Mouse (Mus musculus): ENCODE measurements at regions not wholly inside any gene's neighbourhood (a gene's known extent, or its start where the extent isn't known, plus 50 kb on each side); places are given as distances from the start of the nearest gene placed in this dataset.

GRCm38 (mm10) chr15:6068371-6068770 lies 231.2 kb upstream of the Dab2 start:
- Histone ChIP-seq H3K9ac (ENCODE audit: low read depth, low read length) (no peak overlapping the region), H3K27me3 (ENCODE audit: control insufficient read depth, insufficient read depth, low read depth, low read length) (no peaks in the 10 kb centered on the region), H3K9me3 (replicated peaks; ENCODE audit: control insufficient read depth, low read length, poor library complexity, severe bottlenecking) (no peaks in the 10 kb centered on the region), H3K4me2 (ENCODE audit: low read length) (no peak overlapping the region), H3K27ac (ENCODE audit: low read length) (no peak overlapping the region), H3K36me3 (ENCODE audit: control insufficient read depth, insufficient read depth, low read length) (no peaks in the 10 kb centered on the region), H3K4me3 (ENCODE audit: low read depth, low read length) (no peak overlapping the region), H3K4me1 (ENCODE audit: control insufficient read depth, insufficient read depth, low read length) (no peaks in the 10 kb centered on the region)
- 94% methylated on average over 8 of the region's 8 CpGs for WGBS
- ATAC-seq: no peak

DNA sequence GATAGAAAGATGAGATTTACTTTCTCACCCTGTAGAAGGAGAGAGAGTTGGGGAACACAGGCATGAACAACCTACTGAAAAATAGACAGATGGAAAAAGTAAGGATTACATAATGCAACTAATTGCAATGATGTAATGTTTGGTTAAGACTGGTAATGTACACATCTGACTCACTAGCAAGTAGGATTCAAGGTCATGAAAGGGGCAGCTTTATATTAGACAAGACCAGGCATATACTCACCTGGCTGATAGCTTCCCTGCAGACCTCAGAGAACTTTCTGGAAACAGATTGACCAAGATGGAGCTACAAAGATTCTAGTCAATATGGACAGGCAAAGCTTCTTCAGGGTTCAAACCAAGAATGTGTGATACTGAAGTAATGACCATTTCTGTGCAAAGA lies 227.7 kb upstream of the Dab2 start:
- ATAC-seq: no peak

DNA sequence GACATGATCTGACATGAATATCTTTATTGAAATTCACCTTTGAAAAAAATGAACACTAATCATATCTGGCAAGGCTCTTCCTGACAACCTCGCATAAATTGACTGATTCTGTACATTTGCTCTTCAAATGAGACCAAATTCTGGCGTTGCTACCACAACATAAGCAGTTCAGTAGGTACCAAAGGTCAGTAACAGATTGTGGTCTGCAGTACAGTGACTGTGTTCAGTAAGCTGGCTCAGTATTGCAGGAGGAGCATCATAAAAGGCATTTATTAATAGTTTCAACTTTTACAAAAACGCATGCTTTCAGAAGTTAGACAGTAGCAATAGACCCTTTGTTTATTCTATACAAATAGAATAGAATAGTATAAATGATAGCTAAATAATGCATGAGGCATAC lies 226.7 kb upstream of the Dab2 start:
- H3K4me2 ChIP-seq (ENCODE audit: low read length): no peak overlapping the region
- H3K4me1 ChIP-seq (ENCODE audit: control insufficient read depth, insufficient read depth, low read length): no peaks in the 10 kb centered on the region
- H3K27me3 ChIP-seq (ENCODE audit: control insufficient read depth, insufficient read depth, low read depth, low read length): no peaks in the 10 kb centered on the region
- H3K36me3 ChIP-seq (ENCODE audit: control insufficient read depth, insufficient read depth, low read length): no peaks in the 10 kb centered on the region
- H3K4me3 ChIP-seq (ENCODE audit: low read depth, low read length): no peak overlapping the region
- 84% methylated on average over 3 of the region's 3 CpGs for WGBS
- no peak overlapping the region for H3K27ac ChIP-seq (ENCODE audit: low read length)
- no peak overlapping the region for H3K9ac ChIP-seq (ENCODE audit: low read depth, low read length)
- ATAC-seq: no peak
- H3K9me3 ChIP-seq (replicated peaks; ENCODE audit: control insufficient read depth, low read length, poor library complexity, severe bottlenecking): no peaks in the 10 kb centered on the region

More for the DNA sequence above, 227.7 kb upstream of the Dab2 start:
- Histone ChIP-seq H3K4me3 (ENCODE audit: low read depth, low read length) (no peak overlapping the region), H3K27me3 (ENCODE audit: control insufficient read depth, insufficient read depth, low read depth, low read length) (no peaks in the 10 kb centered on the region), H3K36me3 (ENCODE audit: control insufficient read depth, insufficient read depth, low read length) (no peaks in the 10 kb centered on the region), H3K9me3 (replicated peaks; ENCODE audit: control insufficient read depth, low read length, poor library complexity, severe bottlenecking) (no peaks in the 10 kb centered on the region), H3K4me1 (ENCODE audit: control insufficient read depth, insufficient read depth, low read length) (no peaks in the 10 kb centered on the region), H3K9ac (ENCODE audit: low read depth, low read length) (no peak overlapping the region), H3K27ac (ENCODE audit: low read length) (no peak overlapping the region), H3K4me2 (ENCODE audit: low read length) (no peak overlapping the region)

- no peak overlapping the region for H3K27ac ChIP-seq (ENCODE audit: low read length)
- H3K4me2 ChIP-seq (ENCODE audit: low read length): no peak overlapping the region
- no peaks in the 10 kb centered on the region for H3K9me3 ChIP-seq (replicated peaks; ENCODE audit: control insufficient read depth, low read length, poor library complexity, severe bottlenecking)
- no peaks in the 10 kb centered on the region for H3K27me3 ChIP-seq (ENCODE audit: control insufficient read depth, insufficient read depth, low read depth, low read length)
- H3K36me3 ChIP-seq (ENCODE audit: control insufficient read depth, insufficient read depth, low read length): no peaks in the 10 kb centered on the region
- H3K4me3 ChIP-seq (ENCODE audit: low read depth, low read length): no peak overlapping the region
- ATAC-seq: peak; percentile 85; the same call in 1 of the 2 replicates
- no peak overlapping the region for H3K9ac ChIP-seq (ENCODE audit: low read depth, low read length)
- no peaks in the 10 kb centered on the region for H3K4me1 ChIP-seq (ENCODE audit: control insufficient read depth, insufficient read depth, low read length)
- WGBS: 45% methylated on average over 8 of the region's 8 CpGs
Observed at GRCm38 (mm10) chr15:6080714-6081635, 218.6 kb upstream of the Dab2 start.

- Histone ChIP-seq H3K9me3 (replicated peaks; ENCODE audit: control insufficient read depth, low read length, poor library complexity, severe bottlenecking) (no peaks in the 10 kb centered on the region), H3K4me3 (ENCODE audit: low read depth, low read length) (no peak overlapping the region), H3K4me2 (ENCODE audit: low read length) (no peak overlapping the region), H3K4me1 (ENCODE audit: control insufficient read depth, insufficient read depth, low read length) (no peaks in the 10 kb centered on the region), H3K27me3 (ENCODE audit: control insufficient read depth, insufficient read depth, low read depth, low read length) (no peaks in the 10 kb centered on the region), H3K27ac (ENCODE audit: low read length) (no peak overlapping the region), H3K36me3 (ENCODE audit: control insufficient read depth, insufficient read depth, low read length) (no peaks in the 10 kb centered on the region), H3K9ac (ENCODE audit: low read depth, low read length) (no peak overlapping the region)
- WGBS: 85% methylated on average over 3 of the region's 3 CpGs
- ATAC-seq: no peak
Observed at GRCm38 (mm10) chr15:6087208-6087607, 212.4 kb upstream of the Dab2 start.

DNA sequence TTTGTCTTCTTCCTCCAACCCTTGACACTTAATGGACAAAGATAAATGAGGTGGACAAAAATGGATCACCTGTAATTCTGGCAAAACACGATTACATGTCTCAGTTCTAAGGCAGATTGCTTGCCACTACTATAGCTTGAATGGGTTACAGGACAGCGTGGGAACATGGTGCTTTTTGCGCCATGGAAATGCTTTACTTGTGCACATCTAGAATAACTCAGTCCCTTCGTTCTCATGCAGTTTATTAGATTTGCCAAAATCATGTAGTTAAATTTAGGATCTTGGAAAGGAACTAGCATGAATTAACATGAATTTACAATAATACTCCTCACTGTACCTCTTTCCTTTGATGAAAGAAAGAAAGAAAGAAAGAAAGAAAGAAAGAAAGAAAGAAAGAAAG lies 211.1 kb upstream of the Dab2 start:
- no peaks in the 10 kb centered on the region for H3K27me3 ChIP-seq (ENCODE audit: control insufficient read depth, insufficient read depth, low read depth, low read length)
- no peak overlapping the region for H3K9ac ChIP-seq (ENCODE audit: low read depth, low read length)
- 88% methylated on average over 4 of the region's 4 CpGs for WGBS
- H3K4me1 ChIP-seq (ENCODE audit: control insufficient read depth, insufficient read depth, low read length): no peaks in the 10 kb centered on the region
- H3K36me3 ChIP-seq (ENCODE audit: control insufficient read depth, insufficient read depth, low read length): no peaks in the 10 kb centered on the region
- no peak overlapping the region for H3K27ac ChIP-seq (ENCODE audit: low read length)
- H3K4me2 ChIP-seq (ENCODE audit: low read length): no peak overlapping the region
- no peak overlapping the region for H3K4me3 ChIP-seq (ENCODE audit: low read depth, low read length)
- H3K9me3 ChIP-seq (replicated peaks; ENCODE audit: control insufficient read depth, low read length, poor library complexity, severe bottlenecking): no peaks in the 10 kb centered on the region
- ATAC-seq: no peak

- H3K9ac ChIP-seq (ENCODE audit: low read depth, low read length): no peak overlapping the region
- ATAC-seq: no peak
- H3K9me3 ChIP-seq (replicated peaks; ENCODE audit: control insufficient read depth, low read length, poor library complexity, severe bottlenecking): no peaks in the 10 kb centered on the region
- no peak overlapping the region for H3K27ac ChIP-seq (ENCODE audit: low read length)
- H3K4me2 ChIP-seq (ENCODE audit: low read length): no peak overlapping the region
- no peaks in the 10 kb centered on the region for H3K27me3 ChIP-seq (ENCODE audit: control insufficient read depth, insufficient read depth, low read depth, low read length)
- 91% methylated on average over 3 of the region's 3 CpGs for WGBS
- no peaks in the 10 kb centered on the region for H3K36me3 ChIP-seq (ENCODE audit: control insufficient read depth, insufficient read depth, low read length)
- no peaks in the 10 kb centered on the region for H3K4me1 ChIP-seq (ENCODE audit: control insufficient read depth, insufficient read depth, low read length)
- H3K4me3 ChIP-seq (ENCODE audit: low read depth, low read length): no peak overlapping the region
Observed at GRCm38 (mm10) chr15:6129697-6130096, 169.9 kb upstream of the Dab2 start.

DNA sequence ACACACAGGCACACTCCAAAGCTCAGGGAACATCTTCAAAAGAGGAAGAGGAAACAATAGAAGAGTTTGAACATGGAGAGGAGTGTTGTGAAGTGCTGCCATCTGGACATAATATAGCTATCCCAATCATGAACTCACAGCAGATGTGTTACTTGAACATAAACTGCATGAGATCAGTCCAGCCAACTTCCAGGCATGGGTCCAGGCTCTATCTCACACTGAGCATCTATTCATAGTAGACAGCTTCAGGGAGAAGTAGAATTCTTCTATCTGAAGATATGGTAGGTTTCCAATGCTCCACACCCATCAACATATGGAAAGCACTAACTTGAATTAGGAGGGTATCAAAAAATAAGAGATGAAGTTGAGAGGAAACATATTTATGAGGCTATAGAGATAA lies 167.4 kb upstream of the Dab2 start:
- H3K9ac ChIP-seq (ENCODE audit: low read depth, low read length): no peak overlapping the region
- H3K27ac ChIP-seq (ENCODE audit: low read length): no peak overlapping the region
- H3K27me3 ChIP-seq (ENCODE audit: control insufficient read depth, insufficient read depth, low read depth, low read length): no peaks in the 10 kb centered on the region
- H3K4me1 ChIP-seq (ENCODE audit: control insufficient read depth, insufficient read depth, low read length): no peaks in the 10 kb centered on the region
- no peaks in the 10 kb centered on the region for H3K9me3 ChIP-seq (replicated peaks; ENCODE audit: control insufficient read depth, low read length, poor library complexity, severe bottlenecking)
- H3K36me3 ChIP-seq (ENCODE audit: control insufficient read depth, insufficient read depth, low read length): no peaks in the 10 kb centered on the region
- no peak overlapping the region for H3K4me2 ChIP-seq (ENCODE audit: low read length)
- H3K4me3 ChIP-seq (ENCODE audit: low read depth, low read length): no peak overlapping the region
- no peak for ATAC-seq

DNA sequence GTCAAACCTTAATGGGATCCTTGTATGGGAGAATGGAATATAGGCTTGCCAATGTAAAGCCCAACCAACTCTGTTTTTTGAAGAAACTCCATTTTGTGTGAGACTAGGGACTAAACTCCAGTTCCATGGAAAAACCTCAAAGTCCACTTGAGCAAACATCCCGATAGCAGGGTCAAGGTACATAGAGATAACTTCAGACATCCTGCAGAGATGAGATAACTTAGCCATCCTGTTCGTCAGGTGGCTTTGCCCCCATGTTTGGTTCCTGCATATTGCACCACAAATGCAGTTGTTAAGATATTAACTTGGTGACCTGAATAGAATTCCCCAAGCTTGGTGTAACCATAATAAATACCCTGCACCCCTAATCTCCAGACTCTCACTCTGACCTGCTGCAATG lies 154.5 kb upstream of the Dab2 start:
- 91% methylated on average over 2 of the region's 2 CpGs for WGBS
- H3K9me3 ChIP-seq (replicated peaks; ENCODE audit: control insufficient read depth, low read length, poor library complexity, severe bottlenecking): no peaks in the 10 kb centered on the region
- ATAC-seq: no peak

More for the DNA sequence above, 154.5 kb upstream of the Dab2 start:
- no peak overlapping the region for H3K4me2 ChIP-seq (ENCODE audit: low read length)
- H3K9ac ChIP-seq (ENCODE audit: low read depth, low read length): no peak overlapping the region
- no peaks in the 10 kb centered on the region for H3K36me3 ChIP-seq (ENCODE audit: control insufficient read depth, insufficient read depth, low read length)
- no peaks in the 10 kb centered on the region for H3K4me1 ChIP-seq (ENCODE audit: control insufficient read depth, insufficient read depth, low read length)
- H3K27me3 ChIP-seq (ENCODE audit: control insufficient read depth, insufficient read depth, low read depth, low read length): no peaks in the 10 kb centered on the region
- no peak overlapping the region for H3K4me3 ChIP-seq (ENCODE audit: low read depth, low read length)
- H3K27ac ChIP-seq (ENCODE audit: low read length): no peak overlapping the region

All from midbrain, embryonic 16.5 days (tissue).